Mouse (Mus musculus) liver, adult 2 months (tissue): ENCODE data around the gene Nampt. TPM values are rescaled to one million over a fixed set of nuclear protein-coding genes. Genes with fewer than 3 reads are reported as not detected.
A peak's percentile ranks its signal among the peaks of the same experiment; 100 is the strongest.
"Not testable (repeated sequence)": the region's sequence is repeated elsewhere in the genome, so short reads cannot be mapped to it uniquely, and the experiment has no call there.

ENCODE experiments used
- DNase-seq: peaks from one replicate; pipeline ENCODE4 v3.0.0-alpha.2; 2011; ENCODE audit warnings: low read depth, low spot score; ENCODE audit errors: extremely low read depth
- H3K27ac ChIP-seq: fragments of 200-500 bp; replicated peaks from 2 replicates; pipeline ENCODE4 v1.5.1; 2012; ENCODE audit warnings: low read depth, mild to moderate bottlenecking, control low read depth, inconsistent platforms, low read length; ENCODE audit not compliant: insufficient read depth
- H3K27me3 ChIP-seq: fragments of 200-500 bp; 2 replicates; pipeline ENCODE4 v1.6.1; 2012; ENCODE audit warnings: mild to moderate bottlenecking, moderate library complexity, low read length, inconsistent platforms; ENCODE audit not compliant: control insufficient read depth, insufficient read depth
- H3K36me3 ChIP-seq: fragments of 200-500 bp; 2 replicates; pipeline ENCODE4 v1.6.1; 2012; ENCODE audit warnings: low read length, inconsistent platforms; ENCODE audit not compliant: control insufficient read depth, insufficient read depth
- H3K4me1 ChIP-seq: fragments of 200-500 bp; 2 replicates; pipeline ENCODE4 v1.6.1; 2011; ENCODE audit warnings: low read length; ENCODE audit not compliant: control insufficient read depth, insufficient read depth
- H3K4me3 ChIP-seq: fragments of 200-500 bp; 2 replicates; pipeline ENCODE4 v1.5.1; 2011; ENCODE audit warnings: low read depth, mild to moderate bottlenecking, control low read depth, low read length, moderate library complexity; ENCODE audit not compliant: insufficient read depth
- H3K79me2 ChIP-seq: fragments of 200-500 bp; 2 replicates; pipeline ENCODE4 v1.6.1; 2012; ENCODE audit warnings: inconsistent platforms, mild to moderate bottlenecking, low read length, moderate library complexity; ENCODE audit not compliant: control insufficient read depth, insufficient read depth
- H3K9ac ChIP-seq: fragments of 200-500 bp; 2 replicates; pipeline ENCODE4 v1.6.1; 2012; ENCODE audit warnings: low read depth, mild to moderate bottlenecking, control low read depth, inconsistent platforms, low read length
- CTCF ChIP-seq: fragments of 200-500 bp; IDR thresholded peaks from 2 replicates; pipeline ENCODE4 v1.5.1; 2011; ENCODE audit warnings: low read depth, low read length, control low read depth
- POLR2A ChIP-seq: fragments of 200-500 bp; IDR thresholded peaks from 2 replicates; pipeline ENCODE4 v1.6.1; 2011; ENCODE audit warnings: low read length, control low read depth; ENCODE audit not compliant: insufficient read depth; ENCODE audit errors: extremely low read depth
- WGBS: fragments of 180-500 bp; shearing (Covaris S2); methylation state at CpG from one replicate; pipeline ENCODE4 v1.1.7; 2018; 5-methylcytosine and 5-hydroxymethylcytosine counted together
- polyA plus RNA-seq: library from polyadenylated mRNA; depleted of rRNA; stranded (reverse); fragments of >200 nt; gene quantifications from 2 replicates; pipeline ENCODE4 v1.2.3, GENCODE M21; 2012
- total RNA-seq: library from RNA; depleted of rRNA; stranded (reverse); fragments of >200 nt; gene quantifications from 2 replicates; pipeline ENCODE4 v1.2.3, GENCODE M21; 2014

Nampt gene
- total and polyA plus RNA-seq, 2 experiments = 9.5 to 75.6 TPM

DNA sequence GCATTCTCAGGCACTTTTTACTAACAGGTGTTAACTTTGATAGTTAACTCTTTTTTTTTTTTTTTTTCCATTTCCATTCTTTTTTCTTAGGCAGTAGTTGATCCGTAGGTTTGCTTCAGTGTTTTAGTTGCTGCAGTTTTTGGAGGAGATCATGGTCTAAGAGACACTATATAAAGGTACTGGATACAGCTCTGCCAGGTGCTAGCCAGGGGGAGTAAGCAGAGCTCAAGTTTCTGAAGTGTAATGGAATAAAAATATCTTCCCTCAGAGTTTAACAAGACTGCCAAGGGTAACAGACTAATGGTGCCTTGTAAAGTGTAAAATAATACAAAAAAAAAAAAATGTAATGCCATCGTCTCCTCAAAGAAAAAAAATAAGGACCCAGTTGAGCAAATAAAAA lies 67.0 kb downstream of the Nampt start:
- Histone ChIP-seq H3K9ac (no peak overlapping the region), H3K27ac (no peak overlapping the region), H3K36me3 (no peaks in the 10 kb centered on the region), H3K4me1 (no peaks in the 10 kb centered on the region), H3K4me3 (no peak overlapping the region), H3K27me3 (no peaks in the 10 kb centered on the region), H3K79me2 (no peaks in the 10 kb centered on the region)
- 95% methylated on average over 2 of the region's 2 CpGs for WGBS
- TF ChIP-seq POLR2A (no peak), CTCF (no peak)
- no peak for DNase-seq

DNA sequence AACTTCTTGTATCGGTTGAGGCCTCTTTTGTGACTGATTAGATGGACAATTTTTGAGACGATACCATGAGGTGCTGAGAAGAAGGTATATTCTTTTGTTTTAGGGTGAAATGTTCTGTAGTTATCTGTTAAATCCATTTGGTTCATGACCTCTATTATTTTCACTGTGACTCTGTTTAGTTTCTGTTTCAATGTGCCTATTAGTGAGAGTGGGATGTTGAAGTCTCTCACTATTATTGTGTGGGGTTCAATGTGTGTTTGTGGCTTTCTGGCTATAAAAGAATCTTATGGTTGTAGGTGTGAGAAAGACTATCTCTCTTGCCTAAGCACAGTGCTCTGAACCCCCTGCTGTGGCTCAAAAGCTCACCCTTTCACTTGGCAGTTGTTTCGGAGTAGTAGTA lies 68.9 kb downstream of the Nampt start:
- 96% methylated on average over 3 of the region's 3 CpGs for WGBS

DNA sequence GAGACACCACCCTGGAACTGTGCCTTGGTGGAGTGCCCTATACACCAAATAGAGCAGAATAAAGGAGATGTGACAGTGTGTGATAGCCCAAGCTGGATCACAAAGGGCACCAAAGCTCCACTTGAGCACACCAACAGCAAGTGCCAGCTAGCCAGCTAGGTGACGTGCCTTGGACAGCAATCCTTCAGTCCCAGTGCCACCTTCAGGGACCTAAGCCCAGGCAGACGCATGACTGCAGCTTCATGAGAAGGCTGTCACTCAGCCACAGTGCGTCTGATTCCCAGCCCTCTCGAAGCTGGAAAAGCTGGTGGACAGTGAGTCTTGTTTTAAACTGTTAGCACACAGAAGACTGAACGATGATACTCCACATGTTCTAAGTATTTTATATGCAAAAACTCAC lies 70.5 kb downstream of the Nampt start:
- DNase-seq = no peak
- Histone ChIP-seq H3K36me3 (no peaks in the 10 kb centered on the region), H3K27me3 (no peaks in the 10 kb centered on the region), H3K4me3 (no peak overlapping the region), H3K9ac (no peak overlapping the region), H3K4me1 (no peaks in the 10 kb centered on the region), H3K79me2 (no peaks in the 10 kb centered on the region), H3K27ac (no peak overlapping the region)
- no peak for TF ChIP-seq POLR2A
- TF ChIP-seq CTCF = no peak
- WGBS = 81% methylated on average over 5 of the region's 5 CpGs

More for the DNA sequence above, 68.9 kb downstream of the Nampt start:
- Histone ChIP-seq H3K9ac (no peak overlapping the region), H3K79me2 (no peaks in the 10 kb centered on the region), H3K27ac (no peak overlapping the region), H3K4me3 (no peak overlapping the region), H3K27me3 (no peaks in the 10 kb centered on the region), H3K36me3 (no peaks in the 10 kb centered on the region), H3K4me1 (no peaks in the 10 kb centered on the region)
- no peak for DNase-seq
- TF ChIP-seq POLR2A = no peak

DNA sequence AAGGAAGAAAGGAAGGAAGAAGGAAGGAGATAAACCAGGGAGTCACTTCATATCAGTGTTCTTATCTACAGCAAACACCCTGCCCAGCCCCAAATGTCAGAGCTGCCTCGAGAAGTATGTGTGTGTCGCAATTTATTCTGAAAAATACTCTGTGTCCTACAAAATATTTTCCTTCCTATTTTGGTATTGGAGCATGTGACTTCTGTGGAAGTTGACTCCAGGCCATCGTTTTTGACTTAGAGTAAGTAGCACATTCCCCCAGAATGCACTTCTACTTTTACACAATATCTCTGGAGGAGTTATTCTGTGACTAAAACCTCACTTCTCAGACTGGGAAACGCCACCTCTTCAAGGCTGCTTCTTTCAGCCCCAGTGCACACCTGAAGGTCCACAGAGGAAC lies 71.1 kb downstream of the Nampt start:
- H3K79me2 ChIP-seq = no peaks in the 10 kb centered on the region
- DNase-seq = peak; percentile 47
- H3K36me3 ChIP-seq = no peaks in the 10 kb centered on the region
- H3K27ac ChIP-seq = peak overlapping the region; percentile 38
- TF ChIP-seq POLR2A (no peak), CTCF (no peak)
- no peaks in the 10 kb centered on the region for H3K4me1 ChIP-seq
- no peaks in the 10 kb centered on the region for H3K27me3 ChIP-seq
- WGBS = 39% methylated on average over 4 of the region's 4 CpGs
- H3K9ac ChIP-seq = no peak overlapping the region
- no peak overlapping the region for H3K4me3 ChIP-seq

DNA sequence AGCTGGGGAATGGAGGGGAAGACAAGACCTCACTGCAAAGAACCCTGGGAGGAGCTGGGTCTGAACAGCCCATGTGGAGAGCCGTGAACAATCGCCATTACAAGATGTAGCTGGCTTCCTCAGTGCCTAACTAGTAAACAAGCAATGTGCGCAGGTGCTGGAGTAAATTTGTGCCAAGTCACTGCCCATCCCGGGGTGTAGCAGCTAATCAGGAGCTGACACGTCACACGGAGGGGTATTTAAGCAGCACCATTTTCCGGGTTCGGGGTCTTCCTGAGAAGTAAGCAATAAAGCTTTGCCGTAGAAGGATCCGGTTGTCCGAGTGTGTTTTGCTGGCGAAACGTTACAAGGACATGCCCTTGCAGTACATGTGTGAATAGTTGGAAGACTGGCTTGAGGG lies 71.9 kb downstream of the Nampt start:
- not testable (repeated sequence) for DNase-seq, H3K36me3 ChIP-seq, H3K79me2 ChIP-seq, H3K4me1 ChIP-seq, H3K27ac ChIP-seq, H3K4me3 ChIP-seq, H3K9ac ChIP-seq, H3K27me3 ChIP-seq
- 91% methylated on average over 13 of the region's 13 CpGs for WGBS

DNA sequence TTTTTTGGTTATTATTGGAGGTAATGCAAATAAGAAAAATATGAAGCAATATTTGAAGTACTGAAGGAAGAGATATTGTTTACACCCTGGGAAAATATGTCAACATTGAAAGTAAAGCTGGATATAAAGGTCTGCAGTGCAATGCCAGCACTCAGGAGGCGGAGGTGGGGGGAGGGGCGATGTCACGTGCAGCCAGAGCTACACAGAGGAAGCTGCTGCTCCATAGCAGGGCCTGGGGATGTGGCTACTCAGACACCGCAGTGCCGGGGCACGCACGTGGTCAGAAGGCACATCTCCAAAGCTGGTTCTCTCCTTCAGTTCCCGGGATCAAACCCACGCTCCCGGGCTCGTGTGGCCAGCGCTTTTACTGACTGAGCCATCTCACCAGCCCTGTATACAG lies 73.9 kb downstream of the Nampt start:
- WGBS = 57% methylated on average over 12 of the region's 12 CpGs
- DNase-seq = no peak
- H3K79me2 ChIP-seq = no peaks in the 10 kb centered on the region
- H3K9ac ChIP-seq = no peak overlapping the region
- H3K27ac ChIP-seq = no peak overlapping the region
- H3K27me3 ChIP-seq = no peaks in the 10 kb centered on the region
- H3K4me1 ChIP-seq = no peaks in the 10 kb centered on the region
- no peak overlapping the region for H3K4me3 ChIP-seq
- TF ChIP-seq POLR2A = no peak
- TF ChIP-seq CTCF = no peak
- H3K36me3 ChIP-seq = no peaks in the 10 kb centered on the region
